Mouse (Mus musculus) v-Abl transformed pro-B cells (cell line): Measurements from ENCODE around the gene Isyna1.

Source experiments
- in situ Hi-C, 2 experiments: fragments of 400-800 bp; cut with MboI; formaldehyde crosslinking; loops; one replicate each; pipeline ENCODE4 v1.15.1; 2025; ENCODE audit not compliant: unreplicated experiment in 2 of 2

The Isyna1 gene

GRCm38 (mm10) chr8:70644065-70644464 is 49.9 kb downstream of the Isyna1 start:
- in situ Hi-C loops: no loop called here

DNA sequence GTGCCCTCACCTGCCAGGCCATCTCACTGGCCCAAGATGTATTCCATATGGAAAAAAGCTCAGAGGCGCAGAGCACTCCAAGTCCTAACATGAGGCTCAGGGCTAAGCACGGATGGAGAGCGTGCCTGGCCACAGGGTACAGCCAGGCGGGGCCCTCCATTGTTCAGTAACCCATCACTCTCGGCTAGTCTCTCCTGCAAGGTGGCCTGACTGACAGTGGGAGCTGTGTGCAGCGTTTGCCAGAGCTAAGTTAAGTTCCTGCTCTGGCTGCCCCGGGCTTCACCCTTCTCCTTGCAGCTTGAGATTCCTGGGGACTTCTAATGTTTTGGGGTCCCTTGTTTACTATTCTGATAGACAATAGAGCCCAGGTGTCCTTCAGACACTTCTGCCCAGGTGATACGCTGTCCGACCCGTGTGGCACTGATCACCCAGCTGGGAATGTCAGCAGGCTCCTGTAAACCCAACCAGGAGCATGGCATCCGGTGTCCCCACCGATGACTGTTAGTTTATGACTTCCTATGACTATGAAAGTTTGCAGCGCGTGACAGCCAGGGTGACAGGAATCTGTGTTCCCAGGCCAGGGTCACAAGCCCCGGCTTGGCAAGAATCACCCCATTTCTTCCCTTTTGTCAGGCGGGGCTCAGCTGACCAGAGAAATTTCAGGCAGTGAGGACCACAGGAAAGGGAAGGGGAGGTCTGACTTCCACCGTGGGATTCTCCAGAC is 51.5 kb downstream of the Isyna1 start:
- in situ Hi-C loops: loop anchor here in 1 of 2 experiments (5.0 kb wide), 1 partner anchor 33 kb away; no protein-coding TSS in a partner anchor

- in situ Hi-C loops: loop anchor here in 1 of 2 experiments (5.0 kb wide), 1 partner anchor 34 kb away; no protein-coding TSS in a partner anchor
Observed at GRCm38 (mm10) chr8:70646369-70646768, 52.2 kb downstream of the Isyna1 start.

DNA sequence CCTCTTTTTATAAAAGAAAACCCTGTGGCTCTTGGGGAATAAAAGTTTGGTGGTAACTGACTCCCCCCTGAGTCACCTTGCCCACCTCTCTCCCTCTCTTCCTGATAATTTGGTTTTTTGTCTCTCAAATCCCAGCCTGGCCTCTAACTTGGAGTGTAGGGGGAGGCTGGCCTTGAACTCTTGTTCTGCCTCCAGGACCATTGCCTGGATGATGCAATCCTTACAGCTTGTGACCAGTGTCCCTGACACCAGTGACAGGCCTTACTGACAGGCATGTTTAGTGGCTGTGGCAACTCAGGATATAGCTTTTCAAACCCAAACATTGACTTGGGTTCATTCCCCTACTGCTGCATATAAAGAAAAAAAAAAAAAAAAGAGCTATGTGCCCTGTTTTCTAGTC is 52.6 kb downstream of the Isyna1 start:
- in situ Hi-C loops: loop anchor here in 1 of 2 experiments (5.0 kb wide), 1 partner anchor 34 kb away; no protein-coding TSS in a partner anchor
